Mouse (Mus musculus): ENCODE measurements at regions not wholly inside any gene's neighbourhood (a gene's known extent, or its start where the extent isn't known, plus 50 kb on each side); places are given as distances from the start of the nearest gene placed in this dataset.

DNA sequence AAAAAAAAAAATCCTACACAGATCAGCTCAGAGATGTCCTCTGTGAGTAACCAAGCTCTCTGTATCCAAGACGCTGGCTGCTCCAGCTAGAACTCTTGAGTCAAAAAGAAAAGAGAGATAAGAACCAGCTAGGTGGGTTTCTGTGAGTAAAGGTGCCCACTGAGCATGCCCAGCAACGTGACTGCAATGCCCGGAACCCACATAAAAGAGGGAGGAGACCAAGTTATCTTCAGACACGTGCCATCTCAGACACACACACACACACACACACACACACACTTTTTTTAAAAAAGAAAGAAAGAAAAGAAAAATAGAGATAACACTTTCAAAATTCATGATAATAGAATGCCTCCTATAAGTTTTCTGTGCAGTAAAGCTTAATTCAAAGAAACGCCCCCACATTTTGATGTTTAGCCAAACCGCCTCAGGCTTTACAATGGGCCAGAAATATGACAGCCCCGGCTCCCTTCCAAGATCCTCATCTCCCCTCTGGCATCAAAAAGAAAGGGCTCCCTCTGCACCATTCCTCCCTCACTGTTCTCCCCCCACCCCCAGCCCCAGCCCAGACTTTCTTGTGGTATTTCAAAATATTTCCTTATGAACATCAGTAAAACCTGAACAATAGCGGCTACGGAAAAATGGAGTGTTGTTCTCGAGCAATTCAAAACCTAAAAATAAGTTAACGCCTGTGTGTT, 124.8 kb downstream of the Sp3 start:
- TF ChIP-seq GATA1 (IDR thresholded peaks at IDR 0.05; ENCODE audit: borderline replicate concordance, low read length) = no peak
- no peak for TF ChIP-seq FLI1 (IDR thresholded peaks at IDR 0.05; ENCODE audit: low read length)
